Mouse (Mus musculus) heart, postnatal 0 days (tissue): ENCODE data around the gene Ccdc34.

Source experiments
- CTCF ChIP-seq: IDR thresholded peaks from 2 replicates; pipeline ENCODE4 v1.5.1; 2016; ENCODE audit warnings: antibody characterized with exemption, control low read depth, low read depth
- EP300 ChIP-seq: IDR thresholded peaks from 2 replicates; pipeline ENCODE4 v1.6.1; 2016; ENCODE audit warnings: antibody characterized with exemption, low read depth

- TF ChIP-seq CTCF (no peak), EP300 (no peak)
Observed at GRCm38 (mm10) chr2:109972310-109972709, 45.3 kb upstream of the Ccdc34 start.
